Mouse (Mus musculus) liver, embryonic 15.5 days (tissue): ENCODE results near the gene Serpine1. TPM values are rescaled to one million over a fixed set of nuclear protein-coding genes. Genes with fewer than 3 reads are reported as not detected.

ENCODE experiments used
- ATAC-seq: fragments of 200-750 bp; cut with Nextera tagmentation; 2 replicates; pipeline ENCODE4 v1.8.0; 2017; ENCODE audit warnings: moderate number of reproducible peaks, mild to moderate bottlenecking, moderate library complexity; ENCODE audit not compliant: insufficient read depth
- H3K27ac ChIP-seq: fragments of 300-500 bp; sonication (generic); replicated peaks from 2 replicates; pipeline ENCODE4 v1.5.1; 2015; ENCODE audit warnings: mild to moderate bottlenecking, inconsistent platforms
- H3K27me3 ChIP-seq: fragments of 300-500 bp; sonication (generic); 2 replicates; pipeline ENCODE4 v1.6.1; 2015; ENCODE audit warnings: mild to moderate bottlenecking, inconsistent platforms
- H3K36me3 ChIP-seq: fragments of 300-500 bp; sonication (generic); replicated peaks from 2 replicates; pipeline ENCODE4 v1.6.1; 2015; ENCODE audit warnings: moderate library complexity, mild to moderate bottlenecking, inconsistent platforms
- H3K4me1 ChIP-seq: fragments of 300-500 bp; sonication (generic); replicated peaks from 2 replicates; pipeline ENCODE4 v1.6.1; 2015; ENCODE audit warnings: inconsistent platforms
- H3K4me2 ChIP-seq: fragments of 300-500 bp; sonication (generic); 2 replicates; pipeline ENCODE4 v1.6.1; 2015; ENCODE audit warnings: moderate library complexity, mild to moderate bottlenecking, inconsistent platforms
- H3K4me3 ChIP-seq: fragments of 300-500 bp; sonication (generic); replicated peaks from 2 replicates; pipeline ENCODE4 v1.5.1; 2015; ENCODE audit warnings: mild to moderate bottlenecking, inconsistent platforms
- H3K9ac ChIP-seq: fragments of 300-500 bp; sonication (generic); 2 replicates; pipeline ENCODE4 v1.6.1; 2015; ENCODE audit warnings: moderate library complexity, mild to moderate bottlenecking, inconsistent platforms
- H3K9me3 ChIP-seq: fragments of 300-500 bp; sonication (generic); replicated peaks from 2 replicates; pipeline ENCODE4 v1.6.1; 2016; ENCODE audit warnings: inconsistent platforms
- WGBS: fragments of 180-500 bp; shearing (Covaris S2); methylation state at CpG from one replicate; pipeline ENCODE4 v1.1.7; 2015; ENCODE audit warnings: mixed read lengths; ENCODE audit not compliant: insufficient replicate concordance; 5-methylcytosine and 5-hydroxymethylcytosine counted together
- polyA plus RNA-seq: library from polyadenylated mRNA; unstranded; fragments of >200 nt; fragmentation: Nextera tagmentation; extraction: Ambion mirVana; gene quantifications from 2 replicates; pipeline ENCODE4 v1.2.1, GENCODE M21; 2015

The Serpine1 gene
- polyA plus RNA-seq, 1 experiment from 2014 or later, result 0.06 TPM

DNA sequence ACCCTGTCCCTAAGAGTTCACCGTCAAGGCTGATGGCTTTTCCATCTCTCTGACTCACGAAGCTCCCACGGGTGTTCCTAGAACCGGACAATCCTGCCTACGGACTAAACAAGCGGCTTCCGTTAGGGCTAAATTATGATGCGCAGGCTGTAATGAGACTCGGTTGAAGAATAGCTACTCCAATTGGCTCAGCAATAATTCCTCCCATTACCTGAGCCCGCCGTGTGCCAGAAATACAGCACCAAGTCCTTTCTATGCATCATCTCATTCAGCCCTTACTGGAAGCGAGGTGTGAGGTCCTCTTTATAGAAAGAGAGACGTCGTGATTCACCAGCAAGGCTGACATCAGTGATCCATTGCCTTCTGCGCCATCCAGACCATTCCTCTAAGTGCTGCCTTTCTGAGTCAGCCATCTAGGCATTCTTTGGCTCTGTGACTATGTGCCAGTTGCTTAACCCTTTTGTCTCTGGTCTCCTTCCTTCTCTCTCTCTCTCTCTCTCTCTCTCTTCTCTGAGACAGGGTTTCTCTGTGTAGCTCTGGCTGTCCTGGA, 59.6 kb downstream of the Serpine1 start:
- no peaks in the 10 kb centered on the region for H3K36me3 ChIP-seq
- H3K4me2 ChIP-seq, result no peak overlapping the region
- no peak for ATAC-seq
- no peak overlapping the region for H3K9ac ChIP-seq
- no peaks in the 10 kb centered on the region for H3K9me3 ChIP-seq
- no peaks in the 10 kb centered on the region for H3K4me1 ChIP-seq
- H3K27me3 ChIP-seq, result peaks cover 14% of the 10 kb centered on the region; the same call in 1 of the 2 replicates
- no peak overlapping the region for H3K27ac ChIP-seq
- H3K4me3 ChIP-seq, result no peak overlapping the region
- 62% methylated on average over 15 of the region's 15 CpGs for WGBS

Other genes starting within 250 kb of the Serpine1 start
- 0.85 and 0.93 TPM in 2 replicates for gene Col26a1, start 189.1 kb downstream of the Serpine1 start, polyA plus RNA-seq
- gene Ift22, start 164.1 kb downstream of the Serpine1 start, polyA plus RNA-seq, result 7.5 and 9.0 TPM in 2 replicates
- gene Fis1, start 119.0 kb downstream of the Serpine1 start, polyA plus RNA-seq, result 190 and 201 TPM in 2 replicates
- 5.9 and 8.1 TPM in 2 replicates for gene Cldn15, start 105.7 kb downstream of the Serpine1 start, polyA plus RNA-seq
- gene Plod3, start 85.2 kb downstream of the Serpine1 start, polyA plus RNA-seq, result 15.3 and 19.0 TPM in 2 replicates
- 50.6 and 53.4 TPM in 2 replicates for gene Znhit1, start 84.2 kb downstream of the Serpine1 start, polyA plus RNA-seq
- gene Vgf, start 45.9 kb downstream of the Serpine1 start, polyA plus RNA-seq, result not detected in 2 replicates
- 74.7 and 77.6 TPM in 2 replicates for gene Ap1s1, start 26.1 kb downstream of the Serpine1 start, polyA plus RNA-seq
- gene Trim56, start 43.9 kb upstream of the Serpine1 start, polyA plus RNA-seq, result 11.1 and 15.6 TPM in 2 replicates
- not detected in 2 replicates for gene Muc3, start 77.1 kb upstream of the Serpine1 start, polyA plus RNA-seq
- gene Muc3a, start 140.1 kb upstream of the Serpine1 start, polyA plus RNA-seq, result 0.05 TPM in 1 of 2 replicates, not detected in the other
- gene Ache, start 215.3 kb upstream of the Serpine1 start, polyA plus RNA-seq, result 17.2 and 20.7 TPM in 2 replicates
- 7.4 and 9.6 TPM in 2 replicates for gene Ufsp1, start 222.4 kb upstream of the Serpine1 start, polyA plus RNA-seq
- 68.0 and 76.9 TPM in 2 replicates for gene Srrt, start 235.4 kb upstream of the Serpine1 start, polyA plus RNA-seq
- 8.2 and 11.2 TPM in 2 replicates for gene Trip6, start 242.1 kb upstream of the Serpine1 start, polyA plus RNA-seq